Mouse (Mus musculus) midbrain, postnatal 0 days (tissue): ENCODE results near the gene Ptprn2. TPM values are rescaled to one million over a fixed set of nuclear protein-coding genes. Genes with fewer than 3 reads are reported as not detected.

Experiments used
- ATAC-seq: fragments of 200-750 bp; cut with Nextera tagmentation; 2 replicates; pipeline ENCODE4 v1.8.0; 2017; ENCODE audit warnings: moderate number of reproducible peaks, mild to moderate bottlenecking, moderate TSS enrichment, moderate library complexity; ENCODE audit not compliant: low FRiP score
- DNase-seq: peaks from one replicate; pipeline ENCODE4 v3.0.0-alpha.2; 2015; ENCODE audit warnings: low spot score
- H3K27ac ChIP-seq: fragments of 300-500 bp; sonication (generic); 2 replicates; pipeline ENCODE4 v1.5.1; 2014; ENCODE audit warnings: low read depth, mild to moderate bottlenecking, low read length, mixed read lengths
- H3K27me3 ChIP-seq: fragments of 300-500 bp; sonication (generic); 2 replicates; pipeline ENCODE4 v1.6.1; 2014; ENCODE audit warnings: low read length, control low read depth, mixed read lengths; ENCODE audit not compliant: insufficient read depth
- H3K36me3 ChIP-seq: fragments of 300-500 bp; sonication (generic); 2 replicates; pipeline ENCODE4 v1.6.1; 2014; ENCODE audit warnings: low read length, control low read depth, mixed read lengths; ENCODE audit not compliant: insufficient read depth
- H3K4me1 ChIP-seq: fragments of 300-500 bp; sonication (generic); 2 replicates; pipeline ENCODE4 v1.6.1; 2014; ENCODE audit warnings: mild to moderate bottlenecking, control low read depth, antibody characterized with exemption, low read length, mixed read lengths; ENCODE audit not compliant: insufficient read depth
- H3K4me2 ChIP-seq: fragments of 300-500 bp; sonication (generic); 2 replicates; pipeline ENCODE4 v1.6.1; 2014; ENCODE audit warnings: low read depth, mild to moderate bottlenecking, low read length, mixed read lengths; ENCODE audit not compliant: poor library complexity, severe bottlenecking
- H3K4me3 ChIP-seq: fragments of 300-500 bp; sonication (generic); 2 replicates; pipeline ENCODE4 v1.5.1; 2014; ENCODE audit warnings: low read depth, mild to moderate bottlenecking, low read length, moderate library complexity
- H3K9ac ChIP-seq: fragments of 300-500 bp; sonication (generic); replicated peaks from 2 replicates; pipeline ENCODE4 v1.6.1; 2014; ENCODE audit warnings: mild to moderate bottlenecking, low read length, moderate library complexity, mixed read lengths; ENCODE audit not compliant: poor library complexity, severe bottlenecking
- H3K9me3 ChIP-seq: fragments of 300-500 bp; sonication (generic); 2 replicates; pipeline ENCODE4 v1.6.1; 2016; ENCODE audit warnings: low read length, control low read depth
- CTCF ChIP-seq: IDR thresholded peaks from 2 replicates; pipeline ENCODE4 v1.5.1; 2016; ENCODE audit warnings: antibody characterized with exemption, mild to moderate bottlenecking
- WGBS: fragments of 180-500 bp; shearing (Covaris S2); extraction: QIAGEN DNeasy Blood & Tissue Kit; methylation state at CpG from one replicate; pipeline ENCODE4 v1.1.7; 2014; 5-methylcytosine and 5-hydroxymethylcytosine counted together
- polyA plus RNA-seq: library from polyadenylated mRNA; unstranded; fragments of >200 nt; fragmentation: Nextera tagmentation; extraction: Ambion mirVana; gene quantifications from 2 replicates; pipeline ENCODE4 v1.2.1, GENCODE M21; 2015
- total RNA-seq: library from RNA; depleted of rRNA; stranded (reverse); fragments of >200 nt; gene quantifications from 2 replicates; pipeline ENCODE4 v1.2.3, GENCODE M21; 2014

Gene Ptprn2
- total and polyA plus RNA-seq, 2 experiments from 2014 or later, result 22.2 to 110 TPM

DNA sequence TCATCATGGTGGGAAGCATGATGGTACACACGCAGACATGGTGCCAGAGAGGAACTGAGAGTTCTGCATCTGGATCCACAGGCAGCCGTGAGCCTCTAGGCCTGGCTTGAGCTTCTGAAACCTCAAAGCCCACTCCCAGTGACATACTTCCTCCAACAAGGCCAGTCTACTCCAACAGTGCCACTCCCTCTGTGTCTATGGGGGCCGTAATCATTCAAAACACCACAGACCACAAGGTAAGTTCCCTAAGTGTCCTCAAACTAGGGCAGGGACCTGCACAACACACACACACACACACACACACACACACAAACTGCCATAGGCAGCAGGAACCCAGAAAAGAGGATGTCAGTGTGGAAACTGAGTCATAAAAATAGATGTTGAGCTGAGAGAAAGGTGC, 813.6 kb downstream of the Ptprn2 start:
- no peaks in the 10 kb centered on the region for H3K36me3 ChIP-seq
- H3K27ac ChIP-seq, result no peak overlapping the region
- H3K9me3 ChIP-seq, result no peaks in the 10 kb centered on the region
- ATAC-seq (no peak), DNase-seq (no peak)
- H3K4me1 ChIP-seq, result no peaks in the 10 kb centered on the region
- 97% methylated on average over 3 of the region's 3 CpGs for WGBS
- no peak overlapping the region for H3K9ac ChIP-seq
- no peak overlapping the region for H3K4me2 ChIP-seq
- no peak overlapping the region for H3K4me3 ChIP-seq
- TF ChIP-seq CTCF, result no peak
- no peaks in the 10 kb centered on the region for H3K27me3 ChIP-seq

DNA sequence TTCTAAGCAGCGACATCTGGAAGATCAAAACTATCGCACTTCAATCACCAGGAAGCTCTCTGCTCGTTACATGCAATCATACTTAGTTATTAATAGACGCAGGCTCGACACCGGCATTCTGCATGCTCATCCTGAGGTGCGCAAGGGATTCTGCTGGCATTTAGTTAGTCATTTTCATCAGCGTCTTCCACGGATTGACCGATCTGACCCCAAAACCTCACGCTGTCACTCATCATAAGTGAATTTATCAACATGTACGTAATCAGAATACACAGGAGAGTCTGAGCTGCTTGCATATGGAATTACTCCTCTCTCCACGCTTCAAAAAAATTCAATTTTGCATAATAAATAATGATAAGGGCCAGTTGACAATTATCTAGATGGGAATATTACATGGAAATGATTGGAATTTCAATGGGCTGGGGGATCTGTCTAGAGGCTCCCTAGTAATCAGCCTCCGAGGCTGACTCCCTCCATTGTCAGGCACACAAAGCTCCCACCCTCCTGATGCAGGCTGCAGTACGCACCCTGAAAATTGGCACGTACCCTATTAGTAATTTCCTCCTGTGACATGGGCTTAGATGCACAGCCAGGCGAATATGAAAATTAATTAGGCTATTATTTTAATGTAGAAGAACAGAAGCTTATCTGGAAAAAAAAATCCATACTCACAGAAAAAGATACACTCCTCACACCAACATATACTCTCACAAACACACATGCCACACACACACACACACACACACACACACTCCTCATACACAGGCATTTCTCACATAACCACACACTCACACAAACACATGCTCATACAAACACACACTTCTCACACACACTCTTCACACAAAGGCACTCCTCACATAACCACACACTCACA, 819.5 kb downstream of the Ptprn2 start:
- Histone ChIP-seq H3K9ac (no peak overlapping the region), H3K27ac (peak overlapping the region; percentile 62), H3K4me2 (no peak overlapping the region), H3K36me3 (no peaks in the 10 kb centered on the region), H3K27me3 (no peaks in the 10 kb centered on the region), H3K4me3 (no peak overlapping the region), H3K4me1 (0 out of 2 replicates have a peak, but pooled peaks cover 4% of the 10 kb centered on the region), H3K9me3 (no peaks in the 10 kb centered on the region)
- 34% methylated on average over 17 of the region's 17 CpGs for WGBS
- TF ChIP-seq CTCF, result no peak
- ATAC-seq (peak; percentile 66; the same call in 1 of the 2 replicates), DNase-seq (peak; percentile 12)

- H3K27ac ChIP-seq, result peak overlapping the region; percentile 57
- TF ChIP-seq CTCF, result no peak
- H3K4me1 ChIP-seq, result 0 out of 2 replicates have a peak, but pooled peaks cover 4% of the 10 kb centered on the region
- H3K36me3 ChIP-seq, result no peaks in the 10 kb centered on the region
- H3K4me2 ChIP-seq, result no peak overlapping the region
- 36% methylated on average over 5 of the region's 5 CpGs for WGBS
- H3K27me3 ChIP-seq, result no peaks in the 10 kb centered on the region
- no peak overlapping the region for H3K4me3 ChIP-seq
- no peak overlapping the region for H3K9ac ChIP-seq
- no peaks in the 10 kb centered on the region for H3K9me3 ChIP-seq
- DNase-seq (no peak), ATAC-seq (no peak)
Measured at GRCm38 (mm10) chr12:117305625-117306105, 820.1 kb downstream of the Ptprn2 start.

- Histone ChIP-seq H3K4me1 (no peaks in the 10 kb centered on the region; the same call in 1 of the 2 replicates), H3K27ac (no peak overlapping the region), H3K9ac (no peak overlapping the region), H3K9me3 (no peaks in the 10 kb centered on the region), H3K27me3 (no peaks in the 10 kb centered on the region), H3K36me3 (no peaks in the 10 kb centered on the region), H3K4me3 (no peak overlapping the region), H3K4me2 (no peak overlapping the region)
- TF ChIP-seq CTCF, result no peak
- WGBS, result 81% methylated on average over 6 of the region's 6 CpGs
- no peak for DNase-seq
- no peak for ATAC-seq
Measured at GRCm38 (mm10) chr12:117312079-117312478, 826.6 kb downstream of the Ptprn2 start.

- H3K9ac ChIP-seq, result no peak overlapping the region
- no peaks in the 10 kb centered on the region; the same call in 1 of the 2 replicates for H3K4me1 ChIP-seq
- no peak overlapping the region for H3K4me3 ChIP-seq
- TF ChIP-seq CTCF, result no peak
- 37% methylated on average over 2 of the region's 2 CpGs for WGBS
- H3K36me3 ChIP-seq, result no peaks in the 10 kb centered on the region
- H3K27me3 ChIP-seq, result no peaks in the 10 kb centered on the region
- H3K4me2 ChIP-seq, result no peak overlapping the region
- ATAC-seq (0 out of 2 replicates have a peak, but pooled peaks have one; percentile 36), DNase-seq (peak; percentile 59)
- H3K9me3 ChIP-seq, result no peaks in the 10 kb centered on the region
- H3K27ac ChIP-seq, result no peak overlapping the region
Measured at GRCm38 (mm10) chr12:117314987-117315386, 829.5 kb downstream of the Ptprn2 start.

GRCm38 (mm10) chr12:117315661-117316060, 830.1 kb downstream of the Ptprn2 start:
- 82% methylated on average over 3 of the region's 3 CpGs for WGBS
- no peak overlapping the region for H3K4me2 ChIP-seq
- ATAC-seq (no peak), DNase-seq (no peak)
- no peaks in the 10 kb centered on the region; the same call in 1 of the 2 replicates for H3K4me1 ChIP-seq
- no peaks in the 10 kb centered on the region for H3K9me3 ChIP-seq
- no peak overlapping the region for H3K4me3 ChIP-seq
- no peak overlapping the region for H3K9ac ChIP-seq
- no peak for TF ChIP-seq CTCF
- H3K27ac ChIP-seq, result no peak overlapping the region
- H3K36me3 ChIP-seq, result no peaks in the 10 kb centered on the region
- H3K27me3 ChIP-seq, result no peaks in the 10 kb centered on the region
